ENCODE assay signal across 10 mouse cellular contexts in genomic region chr9:43777362-43778360, GRCm38 (mm10). TPM values are rescaled to one million over a fixed set of nuclear protein-coding genes. Genes with fewer than 3 reads are reported as not detected.
DNase-seq lines count a peak whose midpoint lies in the region; ATAC-seq and TF ChIP-seq lines count a peak whose summit lies in the region.
"Had no signal": no experiment of that assay in that cellular context is flagged by ENCODE, and none has a peak within 500 bp of the region (broad histone marks: within the 10 kb centered on the region; RNA-seq: fewer than 3 reads in every experiment).

No protein-coding gene starts in this region.

- 0 out of 2 replicates have a peak, but pooled peaks have one; percentile 7 for TF ChIP-seq POLR2A in CH12.LX (IDR thresholded peaks at IDR 0.05; ENCODE audit: low read depth, low read length)

- dilution Hi-C loops in CH12.LX (cut with MboI; ENCODE audit: extremely low pct_ligation_motif_present, extremely low pct_unique_long_range_greater_than_20kb, low sequenced_read_pairs), result no loop called here

- 68% methylated on average over 16 of the region's 16 CpGs for WGBS in heart, postnatal 0 days
- WGBS in limb, embryonic 10.5 days, result 75% methylated on average over 16 of the region's 16 CpGs

- H3K4me3 ChIP-seq in heart, postnatal 0 days (ENCODE audit: low read depth, low read length), result no peak overlapping the region
- H3K4me3 ChIP-seq in CH12.LX (replicated peaks in 1 of 3; ENCODE audit: low read depth in 2 of 3, low read length in 2 of 3, poor library complexity in 1 of 3), result peak overlapping the region in 1 of 3 experiments; percentile 19
- no peak overlapping the region for H3K4me3 ChIP-seq in limb, embryonic 10.5 days
- H3K4me3 ChIP-seq: hindbrain, embryonic 15.5 days had no signal

- TF ChIP-seq RAD21 in CH12.LX (IDR thresholded peaks at IDR 0.05; ENCODE audit: low read depth, low read length), result no peak

- intact Hi-C loops in heart, postnatal 25 days (cut with DNase I), result no loop called here

- H3K27ac ChIP-seq in heart, postnatal 0 days (ENCODE audit: low read depth), result no peak overlapping the region
- H3K27ac ChIP-seq in CH12.LX (ENCODE audit: insufficient read depth, low read depth), result peak overlapping the region; percentile 43; the same call in 1 of the 2 replicates
- peak overlapping the region; percentile 21; the same call in 1 of the 2 replicates for H3K27ac ChIP-seq in limb, embryonic 10.5 days
- H3K27ac ChIP-seq: hindbrain, embryonic 15.5 days had no signal

- no peaks in the 10 kb centered on the region for H3K4me1 ChIP-seq in heart, postnatal 0 days (ENCODE audit: control insufficient read depth, insufficient read depth)
- H3K4me1 ChIP-seq in CH12.LX (ENCODE audit: control insufficient read depth in 1 of 2, insufficient read depth in 2 of 2), result peaks cover 43 to 85% of the 10 kb centered on the region in 2 experiments
- peaks cover 77% of the 10 kb centered on the region for H3K4me1 ChIP-seq in limb, embryonic 10.5 days

- H3K79me2 ChIP-seq in CH12.LX (replicated peaks; ENCODE audit: control insufficient read depth, extremely low read depth, insufficient read depth, poor library complexity, severe bottlenecking), result no peaks in the 10 kb centered on the region

- no peak for TF ChIP-seq CTCF in heart, postnatal 0 days (IDR thresholded peaks at IDR 0.05; ENCODE audit: low read depth)
- TF ChIP-seq CTCF in CH12.LX (conservative IDR thresholded peaks at IDR 0.05 in 1 of 2, IDR thresholded peaks at IDR 0.05 in 1 of 2; ENCODE audit: low read depth in 2 of 2, low read length in 2 of 2), result no peak

- no peak for TF ChIP-seq EP300 in heart, postnatal 0 days (IDR thresholded peaks at IDR 0.05; ENCODE audit: low read depth)
- TF ChIP-seq EP300 in CH12.LX (IDR thresholded peaks at IDR 0.05; ENCODE audit: low read length), result no peak

- DNase-seq in heart, postnatal 0 days (ENCODE audit: low spot score), result no peak
- DNase-seq in heart, postnatal 25 days (ENCODE audit: low spot score), result no peak
- peak; percentile 17 for DNase-seq in CH12.LX (ENCODE audit: extremely low read depth)
- DNase-seq in cerebellum, postnatal 36 days, result peak; percentile 51
- no peak for DNase-seq in limb, embryonic 10.5 days (ENCODE audit: low spot score)
- no peak for DNase-seq in layer of hippocampus, adult 8-10 months (ENCODE audit: low spot score in 2 of 2)
- no peak for DNase-seq in thymus, postnatal 4 days

- ATAC-seq in heart, postnatal 0 days (ENCODE audit: insufficient read depth, low read depth), result peak; percentile 39; the same call in 1 of the 2 replicates
- ATAC-seq in erythroid progenitor cell, adult 5-6 weeks (replicated peaks; ENCODE audit: low FRiP score, poor library complexity, severe bottlenecking), result no peak

- no peaks in the 10 kb centered on the region for H3K36me3 ChIP-seq in heart, postnatal 0 days (replicated peaks; ENCODE audit: control insufficient read depth, insufficient read depth, low read length)
- H3K36me3 ChIP-seq in CH12.LX (replicated peaks in 1 of 2; ENCODE audit: control insufficient read depth in 1 of 2, insufficient read depth in 1 of 2, low read length in 1 of 2), result no peaks in the 10 kb centered on the region
- H3K36me3 ChIP-seq in limb, embryonic 10.5 days, result no peaks in the 10 kb centered on the region
- H3K36me3 ChIP-seq: G1E; hindbrain, embryonic 15.5 days had no signal

- H3K9me3 ChIP-seq in heart, postnatal 0 days (replicated peaks; ENCODE audit: control insufficient read depth, low read length), result no peaks in the 10 kb centered on the region
- H3K9me3 ChIP-seq in CH12.LX (replicated peaks; ENCODE audit: low read length), result no peaks in the 10 kb centered on the region
- no peaks in the 10 kb centered on the region for H3K9me3 ChIP-seq in limb, embryonic 10.5 days (replicated peaks)
- H3K9me3 ChIP-seq: hindbrain, embryonic 15.5 days had no signal

- no peak overlapping the region for H3K9ac ChIP-seq in heart, postnatal 0 days (replicated peaks; ENCODE audit: low read depth, low read length)
- H3K9ac ChIP-seq in CH12.LX (ENCODE audit: insufficient read depth, low read depth), result no peak overlapping the region
- H3K9ac ChIP-seq: hindbrain, embryonic 15.5 days had no signal

- H3K27me3 ChIP-seq in heart, postnatal 0 days (ENCODE audit: control insufficient read depth, insufficient read depth, low read length), result 0 out of 2 replicates have a peak, but pooled peaks cover 3% of the 10 kb centered on the region
- no peaks in the 10 kb centered on the region for H3K27me3 ChIP-seq in CH12.LX (replicated peaks)
- no peaks in the 10 kb centered on the region for H3K27me3 ChIP-seq in limb, embryonic 10.5 days (ENCODE audit: low read depth, poor library complexity, severe bottlenecking)
- H3K27me3 ChIP-seq: hindbrain, embryonic 15.5 days had no signal

- no peak overlapping the region for H3K4me2 ChIP-seq in heart, postnatal 0 days (ENCODE audit: low read depth, low read length)
- H3K4me2 ChIP-seq in CH12.LX (ENCODE audit: insufficient read depth, low read depth, poor library complexity, severe bottlenecking), result no peak overlapping the region
- H3K4me2 ChIP-seq: hindbrain, embryonic 15.5 days had no signal

- in situ Hi-C loops in CH12.LX (cut with MboI; ENCODE audit: low pct_ligation_motif_present, low pct_unique_long_range_greater_than_20kb, low sequenced_read_pairs), result no loop called here

TF ChIP-seq in CH12.LX, 34 proteins besides CTCF, POLR2A, EP300 and RAD21 (continues in another document):
- no peak for TF ChIP-seq POLR2AphosphoS2 (IDR thresholded peaks at IDR 0.05; ENCODE audit: low read depth, low read length)
- TF ChIP-seq CHD1 (IDR thresholded peaks at IDR 0.05; ENCODE audit: low read depth, low read length), result peak; percentile 97
- TF ChIP-seq SMC3 (IDR thresholded peaks at IDR 0.05; ENCODE audit: low read depth, low read length), result no peak
- TF ChIP-seq SIN3A (IDR thresholded peaks at IDR 0.05; ENCODE audit: low read length), result 0 out of 2 replicates have a peak, but pooled peaks have one; percentile 30
- TF ChIP-seq MYC (IDR thresholded peaks at IDR 0.05; ENCODE audit: low read depth, low read length), result no peak
- peak; percentile 37 for TF ChIP-seq TCF12 (IDR thresholded peaks at IDR 0.05; ENCODE audit: low read depth, low read length)
- no peak for TF ChIP-seq KAT2A (IDR thresholded peaks at IDR 0.05; ENCODE audit: insufficient replicate concordance, low read length)
- TF ChIP-seq UBTF (IDR thresholded peaks at IDR 0.05; ENCODE audit: low read depth, low read length), result no peak
- 0 out of 2 replicates have a peak, but pooled peaks have one; percentile 24 for TF ChIP-seq CHD2 (IDR thresholded peaks at IDR 0.05; ENCODE audit: low read length)
- TF ChIP-seq MAFK (IDR thresholded peaks at IDR 0.05; ENCODE audit: insufficient replicate concordance, low read length), result no peak
- TF ChIP-seq ZC3H11A (IDR thresholded peaks at IDR 0.05; ENCODE audit: low read depth, low read length), result no peak
- no peak for TF ChIP-seq ZKSCAN1 (IDR thresholded peaks at IDR 0.05; ENCODE audit: borderline replicate concordance, low read depth, low read length)
- no peak for TF ChIP-seq USF2 (conservative IDR thresholded peaks at IDR 0.05; ENCODE audit: low read depth, low read length)
- TF ChIP-seq TBP (conservative IDR thresholded peaks at IDR 0.05; ENCODE audit: low read depth, low read length), result no peak
- no peak for TF ChIP-seq USF1 (IDR thresholded peaks at IDR 0.05; ENCODE audit: low read depth, low read length)
- TF ChIP-seq RCOR1 (conservative IDR thresholded peaks at IDR 0.05; ENCODE audit: low read depth, low read length), result no peak
- TF ChIP-seq GABPA (IDR thresholded peaks at IDR 0.05; ENCODE audit: insufficient replicate concordance, low read depth, low read length), result no peak
- no peak for TF ChIP-seq MXI1 (IDR thresholded peaks at IDR 0.05; ENCODE audit: low read depth, low read length)
- 0 out of 2 replicates have a peak, but pooled peaks have one; percentile 37 for TF ChIP-seq MAZ (IDR thresholded peaks at IDR 0.05; ENCODE audit: low read depth, low read length)
- TF ChIP-seq MEF2A (IDR thresholded peaks at IDR 0.05; ENCODE audit: borderline replicate concordance, low read depth, low read length), result 0 out of 2 replicates have a peak, but pooled peaks have one; percentile 37
- TF ChIP-seq NELFE (IDR thresholded peaks at IDR 0.05; ENCODE audit: low read depth, low read length), result no peak; the same call in 1 of the 2 replicates
- TF ChIP-seq ELF1 (IDR thresholded peaks at IDR 0.05; ENCODE audit: low read depth, low read length), result peak; percentile 58
- TF ChIP-seq E2F4 (IDR thresholded peaks at IDR 0.05; ENCODE audit: insufficient replicate concordance, low read depth, low read length), result no peak
- TF ChIP-seq HCFC1 (IDR thresholded peaks at IDR 0.05; ENCODE audit: low read depth, low read length), result no peak; the same call in none of the 2 replicates
- TF ChIP-seq IRF4 (IDR thresholded peaks at IDR 0.05; ENCODE audit: low read depth, low read length), result peak; percentile 75
- no peak for TF ChIP-seq PAX5 (IDR thresholded peaks at IDR 0.05; ENCODE audit: low read length)
- no peak; the same call in 1 of the 2 replicates for TF ChIP-seq BHLHE40 (IDR thresholded peaks at IDR 0.05; ENCODE audit: low read depth, low read length)
- 0 out of 2 replicates have a peak, but pooled peaks have one; percentile 15 for TF ChIP-seq NRF1 (IDR thresholded peaks at IDR 0.05; ENCODE audit: low read depth, low read length)
- peak; percentile 46; the same call in 1 of the 2 replicates for TF ChIP-seq MAX (IDR thresholded peaks at IDR 0.05; ENCODE audit: low read length)
- TF ChIP-seq ZNF384 (IDR thresholded peaks at IDR 0.05; ENCODE audit: low read depth, low read length), result no peak
- no peak for TF ChIP-seq JUN (IDR thresholded peaks at IDR 0.05; ENCODE audit: insufficient read depth, low read depth, low read length)
- TF ChIP-seq ZMIZ1 (IDR thresholded peaks at IDR 0.05; ENCODE audit: low read depth, low read length), result peak; percentile 52; the same call in 1 of the 2 replicates

RNA-seq across cellular contexts. Expression of gene Nectin1, which starts 33.9 kb away (rescaled TPM):
- total RNA-seq in heart, postnatal 0 days (2014; rRNA removed; ENCODE audit: low replicate concordance), result 2.2 and 3.6 TPM in 2 replicates
- 0.67 and 0.82 TPM in 2 replicates for polyA plus RNA-seq in heart, postnatal 0 days (2015; fragmentation: Nextera tagmentation; extraction: Ambion mirVana)
- total RNA-seq in heart, postnatal 25 days (2021), result 1 to 10 TPM; 3.0 to 3.6 TPM
- 1.6 and 1.9 TPM in 2 replicates for total RNA-seq in CH12.LX (2012; rRNA removed)
- total RNA-seq in CH12.LX (2014; rRNA removed), result 0.09 and 0.26 TPM in 2 replicates
- polyA plus RNA-seq in CH12.LX (2012; ENCODE audit: insufficient read length, low read depth), result 1.4 and 1.8 TPM in 2 replicates
- polyA plus RNA-seq in limb, embryonic 10.5 days (2016; fragmentation: Nextera tagmentation; extraction: Ambion mirVana), result 3.8 and 4.2 TPM in 2 replicates
- total RNA-seq in erythroid progenitor cell, adult 5-6 weeks (2015; ENCODE audit: low replicate concordance), result 0.36 TPM in 1 of 2 replicates, not detected in the other
- not detected in 2 replicates for total RNA-seq in erythroid progenitor cell, adult 5-6 weeks (2017; ENCODE audit: low replicate concordance)
- total RNA-seq in layer of hippocampus, adult 8-10 months (2022), result 10 to 100 TPM; 56.8 to 64.0 (median 59.8) TPM
- polyA plus RNA-seq: G1E had no signal

Comparison
In these comparisons a context has a peak if more than half of its experiments do, and no peak if none do; other contexts are left out.
1. DNase-seq: peak in CH12.LX (single experiment) and cerebellum, postnatal 36 days (2 of 2); none in heart, postnatal 0 days (single experiment), heart, postnatal 25 days (single experiment), limb, embryonic 10.5 days (single experiment), layer of hippocampus, adult 8-10 months (0 of 2) and thymus, postnatal 4 days (single experiment).
2. RNA of gene Nectin1, which starts 33.9 kb away (total RNA-seq): 56.8 to 64.0 TPM in layer of hippocampus, adult 8-10 months; 3.0 to 3.6 TPM in heart, postnatal 25 days, 2.2 to 3.6 TPM in heart, postnatal 0 days, 0.09 to 1.9 TPM in CH12.LX and 0.36 TPM in erythroid progenitor cell, adult 5-6 weeks; every median in the first group is over 10 times any median in the second.